Mouse (Mus musculus): Measurements from ENCODE around the gene Slc9a9. TPM values are rescaled to one million over a fixed set of nuclear protein-coding genes. Genes with fewer than 3 reads are reported as not detected.
A peak's percentile ranks its signal among the peaks of the same experiment; 100 is the strongest.

Slc9a9 gene
- polyA plus RNA-seq, 2 experiments = 3.7 to 5.1 TPM

GRCm38 (mm10) chr9:94768524-94768923 is 98.8 kb downstream of the Slc9a9 start:
- no peak for ATAC-seq (ENCODE audit: low FRiP score, low read depth)
- no peaks in the 10 kb centered on the region for H3K27me3 ChIP-seq (ENCODE audit: control insufficient read depth, insufficient read depth, low read length)
- 74% methylated on average over 4 of the region's 4 CpGs for WGBS

GRCm38 (mm10) chr9:94773357-94773756 is 103.6 kb downstream of the Slc9a9 start:
- Histone ChIP-seq H3K9ac (ENCODE audit: low read depth, low read length, severe bottlenecking) (no peak overlapping the region), H3K27me3 (ENCODE audit: control insufficient read depth, insufficient read depth, low read length) (no peaks in the 10 kb centered on the region), H3K4me3 (replicated peaks; ENCODE audit: low read length) (no peak overlapping the region), H3K4me2 (replicated peaks; ENCODE audit: low read depth, low read length, severe bottlenecking) (no peak overlapping the region), H3K27ac (replicated peaks; ENCODE audit: low read depth, low read length) (no peak overlapping the region), H3K36me3 (ENCODE audit: control insufficient read depth, insufficient read depth, low read length) (no peaks in the 10 kb centered on the region), H3K9me3 (ENCODE audit: control insufficient read depth, low read length) (no peaks in the 10 kb centered on the region), H3K4me1 (ENCODE audit: control insufficient read depth, insufficient read depth, low read length) (no peaks in the 10 kb centered on the region)
- 78% methylated on average over 4 of the region's 4 CpGs for WGBS
- ATAC-seq (ENCODE audit: low FRiP score, low read depth) = no peak
- no peak for DNase-seq (ENCODE audit: low spot score)
- no peak for TF ChIP-seq POLR2A (IDR thresholded peaks at IDR 0.05; ENCODE audit: borderline replicate concordance, extremely low read depth, insufficient read depth, insufficient read length)

More at GRCm38 (mm10) chr9:94768524-94768923, 98.8 kb downstream of the Slc9a9 start:
- TF ChIP-seq POLR2A (IDR thresholded peaks at IDR 0.05; ENCODE audit: borderline replicate concordance, extremely low read depth, insufficient read depth, insufficient read length) = no peak
- Histone ChIP-seq H3K36me3 (ENCODE audit: control insufficient read depth, insufficient read depth, low read length) (no peaks in the 10 kb centered on the region), H3K27ac (replicated peaks; ENCODE audit: low read depth, low read length) (no peak overlapping the region), H3K4me1 (ENCODE audit: control insufficient read depth, insufficient read depth, low read length) (no peaks in the 10 kb centered on the region), H3K9ac (ENCODE audit: low read depth, low read length, severe bottlenecking) (no peak overlapping the region), H3K9me3 (ENCODE audit: control insufficient read depth, low read length) (no peaks in the 10 kb centered on the region), H3K4me2 (replicated peaks; ENCODE audit: low read depth, low read length, severe bottlenecking) (no peak overlapping the region), H3K4me3 (replicated peaks; ENCODE audit: low read length) (no peak overlapping the region)
- DNase-seq (ENCODE audit: low spot score) = no peak

- Histone ChIP-seq H3K27ac (replicated peaks; ENCODE audit: low read depth, low read length) (no peak overlapping the region), H3K4me2 (replicated peaks; ENCODE audit: low read depth, low read length, severe bottlenecking) (no peak overlapping the region), H3K4me3 (replicated peaks; ENCODE audit: low read length) (no peak overlapping the region), H3K4me1 (ENCODE audit: control insufficient read depth, insufficient read depth, low read length) (peaks cover 4% of the 10 kb centered on the region; the same call in 1 of the 2 replicates), H3K36me3 (ENCODE audit: control insufficient read depth, insufficient read depth, low read length) (no peaks in the 10 kb centered on the region), H3K9ac (ENCODE audit: low read depth, low read length, severe bottlenecking) (no peak overlapping the region), H3K27me3 (ENCODE audit: control insufficient read depth, insufficient read depth, low read length) (no peaks in the 10 kb centered on the region), H3K9me3 (ENCODE audit: control insufficient read depth, low read length) (no peaks in the 10 kb centered on the region)
- WGBS = 67% methylated on average over 3 of the region's 3 CpGs
- DNase-seq (ENCODE audit: low spot score) (no peak), ATAC-seq (ENCODE audit: low FRiP score, low read depth) (peak; percentile 41; the same call in 1 of the 2 replicates)
- TF ChIP-seq POLR2A (IDR thresholded peaks at IDR 0.05; ENCODE audit: borderline replicate concordance, extremely low read depth, insufficient read depth, insufficient read length) = no peak
Measured at GRCm38 (mm10) chr9:94788261-94788660, 118.6 kb downstream of the Slc9a9 start.

GRCm38 (mm10) chr9:94790966-94791365 is 121.3 kb downstream of the Slc9a9 start:
- no peaks in the 10 kb centered on the region for H3K36me3 ChIP-seq (ENCODE audit: control insufficient read depth, insufficient read depth, low read length)
- peaks cover 4% of the 10 kb centered on the region; the same call in 1 of the 2 replicates for H3K4me1 ChIP-seq (ENCODE audit: control insufficient read depth, insufficient read depth, low read length)
- H3K27me3 ChIP-seq (ENCODE audit: control insufficient read depth, insufficient read depth, low read length) = no peaks in the 10 kb centered on the region
- DNase-seq (ENCODE audit: low spot score) = no peak
- no peak overlapping the region for H3K4me2 ChIP-seq (replicated peaks; ENCODE audit: low read depth, low read length, severe bottlenecking)
- no peak overlapping the region for H3K27ac ChIP-seq (replicated peaks; ENCODE audit: low read depth, low read length)
- H3K9ac ChIP-seq (ENCODE audit: low read depth, low read length, severe bottlenecking) = no peak overlapping the region
- no peak for TF ChIP-seq POLR2A (IDR thresholded peaks at IDR 0.05; ENCODE audit: borderline replicate concordance, extremely low read depth, insufficient read depth, insufficient read length)
- WGBS = 80% methylated on average over 2 of the region's 2 CpGs
- no peak overlapping the region for H3K4me3 ChIP-seq (replicated peaks; ENCODE audit: low read length)
- no peak for ATAC-seq (ENCODE audit: low FRiP score, low read depth)
- H3K9me3 ChIP-seq (ENCODE audit: control insufficient read depth, low read length) = no peaks in the 10 kb centered on the region

- Histone ChIP-seq H3K4me2 (replicated peaks; ENCODE audit: low read depth, low read length, severe bottlenecking) (no peak overlapping the region), H3K9ac (ENCODE audit: low read depth, low read length, severe bottlenecking) (no peak overlapping the region), H3K4me1 (ENCODE audit: control insufficient read depth, insufficient read depth, low read length) (no peaks in the 10 kb centered on the region), H3K27ac (replicated peaks; ENCODE audit: low read depth, low read length) (no peak overlapping the region), H3K27me3 (ENCODE audit: control insufficient read depth, insufficient read depth, low read length) (no peaks in the 10 kb centered on the region), H3K9me3 (ENCODE audit: control insufficient read depth, low read length) (no peaks in the 10 kb centered on the region), H3K36me3 (ENCODE audit: control insufficient read depth, insufficient read depth, low read length) (no peaks in the 10 kb centered on the region), H3K4me3 (replicated peaks; ENCODE audit: low read length) (no peak overlapping the region)
- TF ChIP-seq POLR2A (IDR thresholded peaks at IDR 0.05; ENCODE audit: borderline replicate concordance, extremely low read depth, insufficient read depth, insufficient read length) = no peak
- DNase-seq (ENCODE audit: low spot score) (no peak), ATAC-seq (ENCODE audit: low FRiP score, low read depth) (no peak)
Measured at GRCm38 (mm10) chr9:94803073-94803472, 133.4 kb downstream of the Slc9a9 start.

- Histone ChIP-seq H3K27ac (replicated peaks; ENCODE audit: low read depth, low read length) (no peak overlapping the region), H3K9me3 (ENCODE audit: control insufficient read depth, low read length) (no peaks in the 10 kb centered on the region), H3K9ac (ENCODE audit: low read depth, low read length, severe bottlenecking) (no peak overlapping the region), H3K27me3 (ENCODE audit: control insufficient read depth, insufficient read depth, low read length) (no peaks in the 10 kb centered on the region), H3K4me3 (replicated peaks; ENCODE audit: low read length) (no peak overlapping the region), H3K36me3 (ENCODE audit: control insufficient read depth, insufficient read depth, low read length) (no peaks in the 10 kb centered on the region), H3K4me2 (replicated peaks; ENCODE audit: low read depth, low read length, severe bottlenecking) (no peak overlapping the region), H3K4me1 (ENCODE audit: control insufficient read depth, insufficient read depth, low read length) (no peaks in the 10 kb centered on the region)
- WGBS = 71% methylated on average over 8 of the region's 8 CpGs
- TF ChIP-seq POLR2A (IDR thresholded peaks at IDR 0.05; ENCODE audit: borderline replicate concordance, extremely low read depth, insufficient read depth, insufficient read length) = no peak
- DNase-seq (ENCODE audit: low spot score) (no peak), ATAC-seq (ENCODE audit: low FRiP score, low read depth) (no peak)
Measured at GRCm38 (mm10) chr9:94805506-94805905, 135.8 kb downstream of the Slc9a9 start.
